ENCODE assay signal across 8 mouse cellular contexts in the genomic region with DNA sequence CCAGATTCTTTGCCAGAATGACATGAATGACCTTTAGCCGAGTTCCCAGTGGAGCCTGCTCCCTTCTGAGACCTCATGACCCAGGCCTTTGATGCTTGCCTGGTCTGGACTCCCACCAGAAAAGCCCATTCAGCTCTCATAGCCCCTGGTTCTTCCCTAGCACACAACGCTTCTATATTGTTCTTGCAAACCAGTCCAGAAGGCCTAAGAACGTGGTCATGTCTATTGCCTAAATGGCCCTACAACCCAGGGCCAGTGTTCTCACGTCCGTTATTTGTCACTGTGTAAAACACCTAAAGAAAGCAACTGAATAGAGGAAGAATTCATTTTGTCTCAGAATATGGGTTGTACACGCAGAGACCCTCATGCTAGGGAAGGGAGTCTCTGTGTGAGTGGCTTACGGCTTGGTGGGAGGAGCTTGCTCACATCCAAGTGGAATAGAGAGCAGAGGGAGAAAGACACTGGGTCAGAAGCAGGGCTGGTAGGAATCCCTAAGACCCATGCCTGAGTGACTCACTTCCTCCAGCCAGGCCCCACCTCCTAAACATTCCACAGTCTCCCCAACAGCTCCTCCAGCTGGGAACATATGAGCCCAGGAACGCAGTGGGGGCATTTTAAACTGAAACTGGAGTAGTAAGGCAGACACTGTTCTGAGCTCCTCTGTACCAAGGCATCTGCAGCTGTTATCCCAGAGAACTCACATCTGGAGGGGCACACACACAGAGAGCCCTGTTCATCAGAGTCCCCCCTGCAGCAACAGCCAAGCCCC.
DNase-seq lines count a peak whose midpoint lies in the region; ATAC-seq and TF ChIP-seq lines count a peak whose summit lies in the region.

No protein-coding gene starts in this region.

- TF ChIP-seq EP300 in lung, postnatal 0 days (IDR thresholded peaks at IDR 0.05): no peak; the same call in 1 of the 2 replicates

- H3K36me3 ChIP-seq in forebrain, embryonic 16.5 days (ENCODE audit: control insufficient read depth, insufficient read depth): no peaks in the 10 kb centered on the region
- H3K36me3 ChIP-seq in forebrain, embryonic 14.5 days (ENCODE audit: control insufficient read depth, insufficient read depth, low read length): no peaks in the 10 kb centered on the region
- no peaks in the 10 kb centered on the region for H3K36me3 ChIP-seq in embryonic facial prominence, embryonic 12.5 days
- no peaks in the 10 kb centered on the region for H3K36me3 ChIP-seq in hindbrain, postnatal 0 days (ENCODE audit: insufficient read depth, low read length)
- no peaks in the 10 kb centered on the region for H3K36me3 ChIP-seq in lung, postnatal 0 days (ENCODE audit: insufficient read depth, low read length)

- H3K27me3 ChIP-seq in forebrain, embryonic 16.5 days (replicated peaks; ENCODE audit: control insufficient read depth, insufficient read depth, low read length): no peaks in the 10 kb centered on the region
- no peaks in the 10 kb centered on the region for H3K27me3 ChIP-seq in forebrain, embryonic 14.5 days (replicated peaks; ENCODE audit: control insufficient read depth, insufficient read depth, low read length)
- no peaks in the 10 kb centered on the region for H3K27me3 ChIP-seq in embryonic facial prominence, embryonic 12.5 days
- no peaks in the 10 kb centered on the region for H3K27me3 ChIP-seq in hindbrain, postnatal 0 days (ENCODE audit: insufficient read depth, low read length)
- H3K27me3 ChIP-seq in lung, postnatal 0 days (replicated peaks; ENCODE audit: insufficient read depth, low read length): no peaks in the 10 kb centered on the region

- TF ChIP-seq CTCF in hindbrain, postnatal 0 days (IDR thresholded peaks at IDR 0.05; ENCODE audit: low read depth): no peak
- TF ChIP-seq CTCF in lung, postnatal 0 days (IDR thresholded peaks at IDR 0.05): peak; percentile 30
- TF ChIP-seq CTCF in layer of hippocampus, adult 2 months (conservative IDR thresholded peaks at IDR 0.05): no peak

- H3K4me1 ChIP-seq in forebrain, embryonic 16.5 days (replicated peaks; ENCODE audit: control insufficient read depth, insufficient read depth, low read length): peaks cover 5% of the 10 kb centered on the region
- no peaks in the 10 kb centered on the region; the same call in 1 of the 2 replicates for H3K4me1 ChIP-seq in forebrain, embryonic 14.5 days (ENCODE audit: control insufficient read depth, insufficient read depth, low read length)
- peaks cover 32% of the 10 kb centered on the region; the same call in 1 of the 2 replicates for H3K4me1 ChIP-seq in embryonic facial prominence, embryonic 12.5 days
- peaks cover 6% of the 10 kb centered on the region; the same call in 1 of the 2 replicates for H3K4me1 ChIP-seq in hindbrain, postnatal 0 days (ENCODE audit: insufficient read depth, low read length)
- no peaks in the 10 kb centered on the region for H3K4me1 ChIP-seq in lung, postnatal 0 days (ENCODE audit: insufficient read depth, low read depth, low read length)

- no peaks in the 10 kb centered on the region for H3K9me3 ChIP-seq in forebrain, embryonic 16.5 days (ENCODE audit: control insufficient read depth, low read length)
- H3K9me3 ChIP-seq in forebrain, embryonic 14.5 days (replicated peaks; ENCODE audit: control insufficient read depth, low read length): no peaks in the 10 kb centered on the region
- no peaks in the 10 kb centered on the region for H3K9me3 ChIP-seq in embryonic facial prominence, embryonic 12.5 days
- H3K9me3 ChIP-seq in hindbrain, postnatal 0 days (ENCODE audit: low read length): no peaks in the 10 kb centered on the region
- H3K9me3 ChIP-seq in lung, postnatal 0 days (ENCODE audit: low read length): no peaks in the 10 kb centered on the region

- H3K27ac ChIP-seq in forebrain, embryonic 16.5 days (ENCODE audit: low read length): no peak overlapping the region
- no peak overlapping the region for H3K27ac ChIP-seq in forebrain, embryonic 14.5 days (ENCODE audit: low read depth, low read length)
- H3K27ac ChIP-seq in embryonic facial prominence, embryonic 12.5 days: peak overlapping the region; percentile 84
- H3K27ac ChIP-seq in hindbrain, postnatal 0 days: peak overlapping the region; percentile 36; the same call in 1 of the 2 replicates
- H3K27ac ChIP-seq in lung, postnatal 0 days (ENCODE audit: low read length): peak overlapping the region; percentile 61
- no peak overlapping the region for H3K27ac ChIP-seq in layer of hippocampus, adult 2 months

- H3K9ac ChIP-seq in forebrain, embryonic 16.5 days (replicated peaks; ENCODE audit: low read depth, low read length): no peak overlapping the region
- no peak overlapping the region for H3K9ac ChIP-seq in forebrain, embryonic 14.5 days (ENCODE audit: low read length)
- no peak overlapping the region for H3K9ac ChIP-seq in embryonic facial prominence, embryonic 12.5 days
- H3K9ac ChIP-seq in hindbrain, postnatal 0 days (replicated peaks; ENCODE audit: low read length): no peak overlapping the region
- no peak overlapping the region for H3K9ac ChIP-seq in lung, postnatal 0 days (replicated peaks; ENCODE audit: low read depth)

- ATAC-seq in forebrain, embryonic 16.5 days: peak; percentile 47; the same call in 1 of the 2 replicates
- no peak for ATAC-seq in forebrain, embryonic 14.5 days
- ATAC-seq in embryonic facial prominence, embryonic 12.5 days (ENCODE audit: insufficient number of reproducible peaks, insufficient read depth, low FRiP score, low TSS enrichment): peak; percentile 84
- peak; percentile 55 for ATAC-seq in hindbrain, postnatal 0 days
- ATAC-seq in lung, postnatal 0 days: peak; percentile 96

- DNase-seq in forebrain, embryonic 14.5 days (ENCODE audit: low spot score): no peak
- DNase-seq in hindbrain, postnatal 0 days (ENCODE audit: low spot score): no peak
- peak; percentile 89 for DNase-seq in lung, postnatal 0 days (ENCODE audit: low spot score)
- DNase-seq in layer of hippocampus, adult 2 months (ENCODE audit: low spot score in 2 of 2): no peak
- DNase-seq in left cerebral cortex, adult 8-10 months (ENCODE audit: low spot score in 2 of 2): no peak
- DNase-seq in cerebellum, postnatal 10 days: no peak

- no peak overlapping the region for H3K4me2 ChIP-seq in forebrain, embryonic 16.5 days (ENCODE audit: low read length)
- H3K4me2 ChIP-seq in forebrain, embryonic 14.5 days (ENCODE audit: low read length): no peak overlapping the region
- H3K4me2 ChIP-seq in embryonic facial prominence, embryonic 12.5 days (replicated peaks): no peak overlapping the region; the same call in 1 of the 2 replicates
- H3K4me2 ChIP-seq in hindbrain, postnatal 0 days (ENCODE audit: low read depth, low read length): no peak overlapping the region
- H3K4me2 ChIP-seq in lung, postnatal 0 days (replicated peaks; ENCODE audit: low read depth, low read length): no peak overlapping the region

- no peak overlapping the region for H3K4me3 ChIP-seq in forebrain, embryonic 16.5 days (replicated peaks; ENCODE audit: low read length)
- no peak overlapping the region for H3K4me3 ChIP-seq in forebrain, embryonic 14.5 days (ENCODE audit: low read depth, low read length)
- H3K4me3 ChIP-seq in embryonic facial prominence, embryonic 12.5 days: no peak overlapping the region
- no peak overlapping the region for H3K4me3 ChIP-seq in hindbrain, postnatal 0 days (ENCODE audit: low read length)
- H3K4me3 ChIP-seq in lung, postnatal 0 days (ENCODE audit: low read depth, low read length): no peak overlapping the region
- H3K4me3 ChIP-seq in layer of hippocampus, adult 2 months: no peak overlapping the region

- WGBS in forebrain, embryonic 16.5 days: 52% methylated on average over 8 of the region's 8 CpGs
- 57% methylated on average over 8 of the region's 8 CpGs for WGBS in forebrain, embryonic 14.5 days
- 45% methylated on average over 8 of the region's 8 CpGs for WGBS in embryonic facial prominence, embryonic 12.5 days
- WGBS in hindbrain, postnatal 0 days: 56% methylated on average over 8 of the region's 8 CpGs
- 60% methylated on average over 8 of the region's 8 CpGs for WGBS in lung, postnatal 0 days

Comparison
In these comparisons a context has a peak if more than half of its experiments do, and no peak if none do; other contexts are left out.
1. H3K27ac ChIP-seq: peak in embryonic facial prominence, embryonic 12.5 days (single experiment), hindbrain, postnatal 0 days (single experiment) and lung, postnatal 0 days (single experiment); none in forebrain, embryonic 16.5 days (single experiment), forebrain, embryonic 14.5 days (single experiment) and layer of hippocampus, adult 2 months (single experiment).